Mouse (Mus musculus) erythroblast, embryonic 14.5 days (primary cell): ENCODE results near the gene Gpn1.

Source experiments
- GATA1 ChIP-seq: IDR thresholded peaks from 2 replicates; pipeline ENCODE4 v1.6.1; 2012; ENCODE audit warnings: low read length, inconsistent platforms, mixed read lengths
- TAL1 ChIP-seq: IDR thresholded peaks from 3 replicates; pipeline ENCODE4 v1.6.1; 2012; ENCODE audit warnings: low read length, inconsistent platforms, mixed read lengths

- TF ChIP-seq TAL1 (no peak), GATA1 (no peak)
Measured at GRCm38 (mm10) chr5:31492031-31492430, 2.5 kb upstream of the Gpn1 start.
